Mouse (Mus musculus) G1E-ER4 (cell line): ENCODE results near the gene Pdia4. TPM values are rescaled to one million over a fixed set of nuclear protein-coding genes. Genes with fewer than 3 reads are reported as not detected.

Source experiments
- GATA1 ChIP-seq: IDR thresholded peaks from one replicate; pipeline ENCODE4 v1.8.0; 2012; ENCODE audit warnings: low read length, inconsistent platforms
- polyA plus RNA-seq: library from polyadenylated mRNA; stranded (reverse); fragments of >175 nt; gene quantifications from 2 replicates; pipeline ENCODE4 v1.2.3, GENCODE M21; 2012

The Pdia4 gene
- polyA plus RNA-seq: 4.1 and 5.5 TPM in 2 replicates

DNA sequence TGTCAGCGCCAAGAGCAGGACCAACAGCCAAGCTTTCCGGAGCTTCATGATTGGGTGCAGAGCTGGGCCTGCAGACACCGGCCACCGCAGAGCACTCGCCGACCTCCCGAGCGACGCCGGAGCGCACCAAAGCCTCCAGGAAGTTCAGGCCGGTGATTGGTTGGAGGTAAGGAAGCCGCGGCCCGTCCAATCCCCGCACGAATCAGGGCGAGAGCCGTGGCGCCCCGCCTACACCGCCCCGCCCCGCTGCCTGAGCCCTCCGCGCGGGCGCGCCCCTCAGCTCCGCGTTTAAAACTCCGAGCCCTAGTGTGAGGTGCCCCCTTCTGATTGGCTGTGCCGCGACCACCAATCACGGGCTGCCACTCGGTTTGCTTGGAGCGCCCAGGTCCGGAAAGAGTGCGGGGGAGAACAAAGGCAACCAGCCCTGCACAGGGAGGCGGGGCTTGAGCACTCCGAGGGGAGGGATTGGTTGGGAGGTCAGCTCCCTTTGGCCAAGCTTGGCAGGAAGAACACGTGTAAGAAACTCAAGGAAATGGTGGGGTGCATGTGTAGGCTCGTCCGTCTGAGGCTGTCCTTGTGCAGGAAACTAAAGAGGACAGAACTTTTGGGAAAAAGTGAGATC is at the start of gene Pdia4:
Gene Pdia4, minus strand, starts transcription at position 174 of the 622 bp plus-strand sequence.
- no peak for TF ChIP-seq GATA1

DNA sequence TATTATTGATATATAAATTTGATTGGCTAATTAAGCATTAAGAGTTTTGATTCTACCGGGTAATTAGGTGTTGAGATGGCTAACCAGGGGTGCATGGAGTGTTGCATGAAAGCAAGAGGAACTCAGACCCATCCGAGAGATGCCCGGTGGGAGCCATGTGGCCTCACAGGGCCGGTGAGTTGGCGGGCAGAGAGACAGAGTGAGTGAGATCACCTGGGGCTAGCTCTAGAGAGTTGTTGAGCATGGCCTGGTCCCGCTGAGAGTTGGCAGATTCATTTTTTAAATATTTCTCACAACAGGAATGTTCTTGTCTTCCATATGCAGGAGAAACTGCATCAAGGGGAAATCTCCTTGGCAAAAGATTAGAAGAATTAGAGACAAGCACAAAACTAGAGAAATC is 44.0 kb upstream of the Pdia4 start:
- TF ChIP-seq GATA1: no peak

DNA sequence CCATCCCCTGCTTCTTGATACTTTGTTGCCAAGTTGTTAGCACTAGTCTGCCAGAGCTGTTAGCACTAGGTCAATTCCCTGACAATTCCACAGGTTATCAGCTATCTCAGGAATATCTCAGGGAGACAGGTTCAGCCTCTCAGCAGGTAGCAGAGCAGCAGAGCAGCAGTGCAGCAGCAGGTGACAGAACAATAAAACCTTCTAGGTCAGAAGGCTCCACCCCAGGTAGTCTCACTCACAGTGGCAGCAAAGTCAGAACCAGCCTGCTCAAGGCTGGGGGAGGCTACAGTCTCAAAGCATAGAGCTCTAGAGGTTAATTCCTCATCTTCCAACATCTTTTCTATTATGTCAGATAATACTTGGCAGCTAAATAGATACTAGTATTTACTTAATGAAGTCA is 32.5 kb upstream of the Pdia4 start:
- no peak for TF ChIP-seq GATA1

DNA sequence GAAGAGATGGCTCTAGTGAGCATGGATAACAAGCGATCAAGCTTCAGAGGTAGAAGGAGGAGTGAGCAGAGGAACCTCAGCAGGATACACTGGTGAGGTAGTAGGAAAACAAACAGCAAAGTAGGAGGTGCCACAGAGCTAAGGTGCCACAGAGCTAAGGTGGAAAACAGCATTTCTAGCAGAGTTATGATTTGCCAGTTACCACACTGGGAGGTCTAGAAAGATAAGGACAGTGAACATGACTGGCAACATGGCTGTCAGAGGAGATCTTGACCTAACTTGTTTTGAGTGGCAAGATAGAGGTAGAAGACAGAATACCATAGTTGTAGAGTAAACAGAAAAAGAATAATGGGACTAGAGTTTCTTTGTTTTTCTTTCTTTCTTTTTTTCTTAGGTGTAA is 29.1 kb upstream of the Pdia4 start:
- no peak for TF ChIP-seq GATA1

DNA sequence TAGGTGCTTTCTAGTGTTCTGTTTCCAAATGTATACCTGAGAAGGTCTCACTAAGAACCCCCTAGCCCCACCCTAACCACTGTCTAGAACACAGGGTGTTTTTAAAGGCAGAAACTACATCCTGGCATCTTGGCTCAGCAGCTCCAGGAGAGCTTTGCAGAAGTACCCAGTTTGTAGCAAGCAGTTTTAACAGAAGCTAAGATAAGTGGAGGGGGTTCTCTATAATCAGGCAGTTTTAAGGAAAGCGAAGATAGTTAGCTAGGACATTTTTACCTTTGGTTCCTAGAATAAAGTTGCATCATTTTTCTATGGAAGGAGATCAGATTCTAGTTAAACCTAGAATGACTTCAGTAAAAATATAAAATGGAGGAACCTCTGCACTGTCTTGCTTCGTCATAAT is 28.6 kb upstream of the Pdia4 start:
- no peak for TF ChIP-seq GATA1

DNA sequence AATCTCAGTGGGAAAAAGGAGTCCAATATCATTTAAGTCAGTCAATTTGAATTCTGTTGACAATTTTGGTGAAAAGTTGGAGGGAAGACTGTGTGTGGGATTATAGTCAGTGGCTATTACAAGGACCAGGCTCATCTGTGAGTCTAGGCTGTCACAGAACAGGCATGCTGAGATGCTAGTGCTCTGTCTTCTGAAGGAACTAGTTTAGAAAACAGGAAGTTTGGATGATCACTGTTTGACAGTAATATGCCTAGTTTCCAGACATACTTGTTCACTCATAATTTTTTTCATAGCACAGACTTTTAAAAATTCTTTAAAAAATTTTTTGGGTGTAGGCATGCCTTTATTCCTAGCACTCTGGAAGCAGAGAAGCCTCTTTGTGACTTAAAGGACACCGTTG is 27.8 kb upstream of the Pdia4 start:
- TF ChIP-seq GATA1: no peak

DNA sequence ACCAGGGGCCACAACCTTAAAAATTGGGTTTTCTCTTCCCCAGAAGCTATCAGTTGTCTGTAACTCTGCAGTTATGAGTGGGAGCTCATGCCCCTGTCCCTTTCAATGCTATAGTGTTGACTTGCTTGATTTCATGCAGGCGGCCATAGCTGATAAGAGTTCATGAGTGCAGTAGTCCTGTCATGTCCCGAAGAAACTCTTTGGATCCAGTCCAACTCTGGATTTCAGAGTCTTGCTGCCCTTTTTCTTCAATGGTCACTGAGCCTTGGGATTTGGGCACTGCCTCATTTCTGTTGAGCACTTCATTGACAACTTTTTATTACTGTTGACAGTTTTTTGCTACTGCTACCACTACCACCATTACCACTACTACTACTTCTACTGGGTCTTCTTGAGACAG is 24.4 kb upstream of the Pdia4 start:
- no peak for TF ChIP-seq GATA1

DNA sequence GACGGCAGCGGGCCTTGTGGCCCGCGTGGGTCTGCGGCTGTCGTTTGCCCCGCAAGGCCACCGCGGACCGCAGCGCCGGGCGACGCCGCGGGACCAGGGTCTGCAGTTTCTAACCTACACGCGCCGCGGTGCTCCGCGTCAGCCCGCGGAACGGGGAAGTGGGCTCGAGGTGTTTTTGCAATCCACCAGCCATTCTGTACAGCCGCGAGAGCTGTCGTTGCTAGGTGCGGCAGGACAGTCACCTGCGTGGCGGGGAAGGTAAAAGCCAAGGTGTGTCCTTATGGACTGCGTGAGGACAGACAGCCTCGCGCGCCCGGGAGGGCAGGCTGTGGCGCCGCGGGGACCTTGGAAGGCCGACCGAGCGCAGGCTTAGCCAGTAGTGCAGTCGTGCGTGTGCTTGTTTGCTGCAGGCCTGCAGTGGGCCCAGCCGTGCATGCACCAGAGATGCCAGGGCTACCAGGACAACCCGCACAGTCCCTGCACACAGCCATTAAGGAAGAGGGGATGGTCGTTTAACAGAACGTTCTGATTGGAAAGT is 22.8 kb upstream of the Pdia4 start:
- TF ChIP-seq GATA1: no peak

DNA sequence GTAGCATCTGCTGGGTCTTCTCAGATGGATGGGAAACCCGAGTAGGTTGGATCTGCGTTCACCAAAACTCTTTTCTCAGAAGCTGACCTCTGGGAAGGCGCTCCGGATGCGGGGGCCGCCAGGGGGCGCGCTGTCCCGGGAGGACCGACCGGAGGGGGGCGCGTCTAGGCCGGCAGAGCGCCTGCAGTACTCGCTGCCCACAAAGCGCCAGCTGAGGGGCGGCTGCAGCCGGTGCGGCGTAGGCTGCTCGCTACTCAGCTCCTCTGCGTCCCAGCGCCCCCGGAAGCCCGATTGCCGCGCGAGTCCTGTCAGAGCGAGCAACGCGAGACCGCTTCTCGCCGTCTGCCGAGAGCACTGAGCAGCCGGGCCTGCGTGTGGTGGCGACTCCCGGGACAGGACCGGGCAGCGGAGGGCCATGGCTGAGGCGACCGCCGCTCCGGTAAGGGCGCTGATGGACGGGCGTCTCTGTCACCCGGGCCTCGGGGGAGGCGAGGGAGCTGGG is 22.3 kb upstream of the Pdia4 start, which contains the start of gene Zfp398:
Gene Zfp398, plus strand, starts transcription at position 180 of the 502 bp plus-strand sequence.
- no peak for TF ChIP-seq GATA1

DNA sequence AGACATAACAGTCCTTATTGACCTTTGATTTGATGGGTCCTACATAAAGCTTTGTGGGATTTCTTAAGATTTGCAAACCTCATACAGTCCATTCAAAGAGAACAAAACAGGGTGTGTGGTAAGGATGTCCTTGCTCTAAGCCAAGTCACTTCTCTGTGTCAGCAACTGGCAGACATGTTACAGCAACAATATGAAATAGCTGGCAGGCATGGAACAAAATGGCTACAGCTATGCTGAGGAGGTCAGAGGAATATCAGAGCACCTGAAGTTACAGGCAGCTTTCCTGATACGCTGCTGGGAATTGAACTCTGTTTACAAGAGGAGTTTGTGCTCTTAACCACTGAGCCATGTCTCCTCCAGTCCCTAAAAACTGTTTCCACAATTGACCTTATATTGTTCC is 19.0 kb upstream of the Pdia4 start:
- no peak for TF ChIP-seq GATA1

DNA sequence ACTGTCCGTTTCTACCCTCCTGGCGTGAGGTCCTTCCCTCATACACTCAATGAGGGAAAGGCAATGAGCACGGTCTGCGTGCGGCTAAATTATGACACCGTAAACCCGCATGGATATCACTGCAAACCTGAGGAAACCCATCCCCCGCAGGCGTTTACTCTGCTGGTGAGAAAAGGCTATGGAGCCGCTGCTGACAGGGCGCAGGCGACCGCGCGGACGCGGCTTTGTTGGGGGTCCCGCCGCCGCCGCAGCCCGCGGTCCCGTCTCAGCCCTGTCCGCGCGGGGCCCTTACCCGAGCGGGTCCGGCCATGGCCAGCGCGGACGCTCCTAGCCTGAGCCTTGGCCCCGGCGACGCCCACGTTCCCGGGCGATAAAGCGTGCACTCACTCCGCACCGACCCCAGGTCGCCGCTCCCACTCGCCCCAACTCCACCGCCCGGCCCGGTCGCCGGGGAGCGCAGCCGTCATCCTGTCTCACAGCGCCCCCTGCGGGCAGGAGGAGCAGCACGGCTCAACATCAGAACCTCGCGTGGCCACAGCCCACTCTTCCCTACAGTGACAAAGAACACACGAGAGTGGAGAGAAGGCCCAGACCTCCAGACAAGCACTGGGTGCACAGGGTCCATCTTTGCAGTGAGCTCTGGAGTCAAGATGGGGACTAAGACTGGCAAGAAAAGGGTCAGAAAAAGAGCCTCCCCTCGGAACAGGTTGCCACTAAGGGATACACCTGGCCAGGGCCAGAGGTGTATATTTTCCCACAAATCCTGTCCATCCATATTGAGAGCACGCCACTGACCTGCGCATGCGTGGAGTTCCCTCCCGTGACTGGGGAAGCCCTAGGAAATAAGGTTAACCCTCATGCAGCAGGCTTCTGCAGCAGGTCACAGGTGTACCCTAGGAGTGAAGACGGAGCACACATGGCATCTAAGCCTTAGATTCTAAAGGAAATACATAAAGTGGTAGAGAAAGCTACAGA is 17.2 kb upstream of the Pdia4 start, which contains the start of gene Zfp786:
Gene Zfp786, minus strand, starts transcription at position 764 of the 975 bp plus-strand sequence.
- no peak for TF ChIP-seq GATA1

DNA sequence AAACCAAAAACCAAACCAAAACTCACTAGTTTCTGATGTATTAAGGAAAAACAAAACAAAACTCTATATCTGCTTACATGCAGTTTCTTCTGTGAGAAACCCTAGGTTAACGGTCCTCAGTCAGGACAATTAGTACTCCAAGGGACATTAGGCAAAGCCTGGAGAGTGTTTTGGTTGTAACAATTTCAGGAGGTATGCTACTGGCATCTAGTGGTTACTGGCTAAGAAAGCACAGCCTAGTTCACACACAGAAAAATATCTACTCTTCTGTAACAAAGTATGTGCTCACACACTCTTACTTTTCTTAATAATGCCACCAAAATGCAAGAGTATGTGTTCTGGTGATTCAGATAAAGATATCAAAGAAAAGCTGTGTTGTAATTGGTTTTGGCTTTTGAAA is 15.7 kb upstream of the Pdia4 start:
- TF ChIP-seq GATA1: no peak

DNA sequence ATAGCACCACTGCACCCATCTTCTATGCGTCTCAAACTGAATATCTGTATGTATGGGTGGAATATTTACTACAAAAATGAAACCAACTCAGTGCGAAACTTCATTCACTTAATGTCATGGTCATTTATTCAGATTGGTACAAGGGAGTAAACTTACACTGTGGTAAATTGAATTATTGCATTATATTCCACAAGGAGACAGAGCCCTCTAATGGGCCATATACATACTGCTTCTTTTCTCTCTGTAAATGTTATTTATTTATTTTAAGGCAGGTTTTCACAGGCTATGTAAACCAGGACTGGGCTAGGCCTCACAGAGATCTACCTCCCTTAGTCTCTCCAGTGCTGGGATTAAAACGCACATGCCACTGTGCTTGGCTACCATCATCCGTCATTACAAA is 14.2 kb upstream of the Pdia4 start:
- no peak for TF ChIP-seq GATA1

DNA sequence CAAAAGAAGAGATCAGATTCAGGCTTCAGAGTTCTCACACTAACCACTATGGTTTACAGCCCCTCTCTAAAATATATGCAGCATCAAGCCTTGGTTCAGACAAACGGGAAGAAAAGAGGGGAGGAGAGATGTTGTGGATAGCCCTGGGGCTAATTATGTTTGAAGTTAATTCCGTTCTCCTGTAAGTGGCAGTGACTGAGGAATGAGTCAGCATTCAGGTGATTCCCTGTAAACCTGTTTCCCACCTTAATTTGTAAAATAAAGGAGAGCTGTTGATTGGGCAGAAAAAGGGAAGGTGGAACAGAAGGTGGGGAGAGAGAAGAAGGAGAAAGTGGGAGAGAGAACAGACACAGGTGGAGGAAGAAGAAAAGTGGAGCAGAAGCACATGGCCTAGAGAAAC is 11.0 kb upstream of the Pdia4 start:
- no peak for TF ChIP-seq GATA1

DNA sequence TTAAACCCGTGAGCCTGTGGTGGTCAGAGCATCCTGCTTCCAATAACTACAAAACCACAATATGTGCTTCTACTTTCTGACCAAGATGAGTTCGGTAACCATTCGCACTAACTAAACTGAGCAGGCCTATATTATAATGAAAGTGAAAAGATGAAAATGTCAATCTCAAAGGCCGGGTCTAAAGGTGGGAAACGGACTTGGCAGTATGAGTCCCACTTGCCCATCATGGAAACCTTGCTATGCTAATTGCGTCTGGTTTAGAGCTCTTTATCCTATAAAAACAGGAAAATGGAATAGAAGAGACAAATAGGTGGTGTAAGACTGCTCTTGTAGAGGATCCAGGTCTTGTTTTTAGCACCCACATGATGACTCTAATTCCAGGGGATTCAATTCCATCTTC is 8.5 kb upstream of the Pdia4 start:
- TF ChIP-seq GATA1: no peak

DNA sequence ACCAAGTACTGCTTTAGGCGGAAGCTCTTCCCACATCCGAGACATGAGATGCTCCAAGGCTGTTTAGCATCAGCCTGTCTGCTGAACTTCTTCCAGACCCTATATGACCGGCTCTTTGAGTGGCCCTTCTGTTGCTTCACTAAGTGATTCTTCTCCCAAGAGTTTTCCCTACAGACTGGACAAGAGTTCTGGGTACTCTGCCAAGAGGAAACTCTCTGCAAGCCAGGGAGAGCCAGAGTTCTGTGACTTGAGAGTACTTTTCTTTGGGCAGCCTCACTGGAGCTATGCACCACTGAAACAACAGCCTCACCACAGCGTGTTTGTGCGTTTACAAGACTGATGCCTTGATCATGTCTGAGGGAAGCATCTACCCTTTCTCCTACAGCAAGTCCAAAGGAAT is 8.0 kb upstream of the Pdia4 start:
- TF ChIP-seq GATA1: no peak
